Mouse (Mus musculus): ENCODE data around the gene Rarg. TPM values are rescaled to one million over a fixed set of nuclear protein-coding genes. Genes with fewer than 3 reads are reported as not detected.
A peak's percentile ranks its signal among the peaks of the same experiment; 100 is the strongest.

Gene Rarg
- polyA plus RNA-seq, 1 experiment from 2014 or later, result 38.5 TPM

DNA sequence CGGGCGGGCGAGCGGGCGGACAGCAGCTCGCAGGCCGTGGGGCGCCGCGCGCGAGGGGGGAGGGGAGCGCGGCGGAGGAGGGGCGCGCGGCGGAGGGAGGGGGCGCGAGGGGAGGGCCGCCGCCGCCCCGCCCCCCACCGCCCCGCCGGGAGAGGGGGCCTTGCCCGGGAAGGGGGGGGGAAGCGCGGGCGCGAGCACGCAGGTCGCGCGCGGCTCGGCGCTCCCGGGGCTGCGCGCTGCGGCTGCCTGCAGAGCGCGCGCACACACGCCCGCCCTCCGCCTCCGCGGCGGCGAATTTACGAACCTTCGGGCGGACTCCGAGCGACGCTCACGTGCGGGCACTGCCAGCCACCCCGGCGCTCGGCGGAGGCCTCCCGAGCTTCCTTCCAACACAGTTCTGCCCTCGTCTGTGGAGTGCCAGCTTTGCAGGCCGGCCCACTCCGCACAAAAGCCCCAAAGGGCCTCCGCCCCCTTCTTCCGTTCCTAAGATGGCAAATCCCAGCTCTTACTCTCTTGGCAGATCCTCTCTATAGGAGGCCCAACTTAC is 53.4 kb downstream of the Rarg start:
- H3K4me3 ChIP-seq (ENCODE audit: low read depth, low read length), result peak overlapping the region; percentile 80
- H3K27me3 ChIP-seq (ENCODE audit: insufficient read depth, low read length), result no peaks in the 10 kb centered on the region
- no peaks in the 10 kb centered on the region for H3K9me3 ChIP-seq (ENCODE audit: low read depth, low read length)
- DNase-seq, result peak; percentile 85
- H3K4me1 ChIP-seq (ENCODE audit: insufficient read depth), result peaks cover 15% of the 10 kb centered on the region
- WGBS, result under 1% methylated on average over 42 of the region's 72 CpGs
- peak overlapping the region; percentile 99 for H3K27ac ChIP-seq (ENCODE audit: low read depth)
- TF ChIP-seq CTCF (IDR thresholded peaks at IDR 0.05; ENCODE audit: low read depth), result no peak
- peak overlapping the region; percentile 68 for H3K4me2 ChIP-seq
- peaks cover 46% of the 10 kb centered on the region for H3K36me3 ChIP-seq (ENCODE audit: insufficient read depth)
- ATAC-seq (ENCODE audit: insufficient read depth), result peak; percentile 46
- peak overlapping the region; percentile 91 for H3K9ac ChIP-seq

DNA sequence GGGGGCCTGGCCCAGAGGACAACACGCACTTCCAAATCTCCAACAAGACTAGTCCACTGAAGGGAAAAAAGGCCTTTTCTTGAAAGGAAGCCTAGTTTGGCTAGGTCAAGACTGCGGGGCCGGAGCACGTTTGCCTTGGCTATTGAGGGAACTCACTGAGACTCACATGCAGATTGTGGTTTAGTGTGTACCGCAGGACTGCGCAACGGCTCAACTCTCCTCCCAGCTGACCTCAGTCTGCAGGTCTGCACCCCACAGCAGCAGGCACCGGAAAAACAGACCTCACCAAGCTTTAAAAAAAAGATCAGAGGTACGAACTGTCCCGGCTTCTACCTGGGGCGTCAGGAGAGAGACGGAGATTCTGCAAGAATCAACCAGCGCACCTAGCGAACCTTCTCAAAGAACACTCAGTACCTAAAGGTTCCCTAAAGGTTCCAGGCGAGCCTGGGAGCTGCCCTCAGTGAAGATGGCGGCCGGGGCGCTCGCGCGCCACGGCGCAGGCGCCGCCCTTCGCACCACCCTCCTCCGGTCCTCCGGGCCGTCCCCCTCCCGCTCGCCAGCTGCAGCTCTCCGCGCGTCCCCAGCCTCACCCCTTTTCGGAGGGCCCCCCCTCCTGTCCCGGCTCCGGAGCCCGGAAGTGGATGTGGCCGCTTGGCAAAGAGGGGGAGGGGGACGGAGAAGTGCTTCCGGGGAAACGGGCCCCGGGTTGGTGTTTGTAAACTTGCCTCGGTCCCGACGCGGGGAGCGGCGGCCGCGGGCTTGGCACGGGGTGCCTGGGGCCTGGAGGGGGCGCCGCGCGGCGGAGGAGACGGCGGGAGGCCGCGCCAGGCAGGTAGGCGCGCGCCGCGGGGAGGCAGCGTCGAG is 54.1 kb downstream of the Rarg start, which contains the start of gene Zfp740:
Zfp740 (plus strand) TSS at position 279 of the 864 bp plus-strand sequence.
- Histone ChIP-seq H3K4me3 (ENCODE audit: low read depth, low read length) (peak within 1 kb of the TSS; percentile 80), H3K9ac (peak within 1 kb of the TSS; percentile 91), H3K36me3 (ENCODE audit: insufficient read depth) (peaks cover 39% of the 10 kb centered on the region), H3K27ac (ENCODE audit: low read depth) (peak within 1 kb of the TSS; percentile 99), H3K9me3 (ENCODE audit: low read depth, low read length) (no peaks in the 10 kb centered on the region), H3K27me3 (ENCODE audit: insufficient read depth, low read length) (no peaks in the 10 kb centered on the region), H3K4me1 (ENCODE audit: insufficient read depth) (peaks cover 15% of the 10 kb centered on the region), H3K4me2 (peak within 1 kb of the TSS; percentile 68)
- peak; percentile 95 for ATAC-seq (ENCODE audit: insufficient read depth)
- TF ChIP-seq CTCF (IDR thresholded peaks at IDR 0.05; ENCODE audit: low read depth), result no peak
- peak; percentile 96 for DNase-seq
- under 1% methylated on average over 64 of the region's 68 CpGs for WGBS

DNA sequence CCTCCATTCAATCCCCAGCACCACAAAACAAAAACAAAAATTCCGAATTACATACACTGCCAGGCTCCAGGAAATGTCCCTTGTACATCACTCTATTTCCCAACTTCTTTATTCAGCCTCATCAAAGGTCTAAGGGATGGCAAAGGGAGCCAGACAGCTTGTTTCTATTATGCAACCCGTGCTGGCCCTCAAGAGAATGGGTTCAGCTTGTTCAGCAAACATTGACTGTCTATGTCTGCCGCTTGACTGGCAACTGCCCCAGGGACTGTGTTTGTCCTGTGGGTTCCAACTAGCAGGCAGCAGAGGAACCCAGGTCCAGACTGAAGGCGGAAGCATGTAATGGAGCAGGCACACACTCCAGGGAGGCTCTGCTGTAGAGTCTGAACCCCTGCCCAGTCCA is 58.5 kb downstream of the Rarg start:
- Histone ChIP-seq H3K4me2 (no peak overlapping the region), H3K27ac (ENCODE audit: low read depth) (no peak overlapping the region), H3K4me3 (ENCODE audit: low read depth, low read length) (no peak overlapping the region), H3K9me3 (ENCODE audit: low read depth, low read length) (no peaks in the 10 kb centered on the region), H3K36me3 (ENCODE audit: insufficient read depth) (peaks cover 6% of the 10 kb centered on the region; the same call in 1 of the 2 replicates), H3K27me3 (ENCODE audit: insufficient read depth, low read length) (no peaks in the 10 kb centered on the region), H3K4me1 (ENCODE audit: insufficient read depth) (peaks cover 3% of the 10 kb centered on the region; the same call in 1 of the 2 replicates), H3K9ac (no peak overlapping the region)
- DNase-seq (no peak), ATAC-seq (ENCODE audit: insufficient read depth) (no peak)
- no peak for TF ChIP-seq CTCF (IDR thresholded peaks at IDR 0.05; ENCODE audit: low read depth)
- WGBS, result 64% methylated on average over 4 of the region's 4 CpGs

DNA sequence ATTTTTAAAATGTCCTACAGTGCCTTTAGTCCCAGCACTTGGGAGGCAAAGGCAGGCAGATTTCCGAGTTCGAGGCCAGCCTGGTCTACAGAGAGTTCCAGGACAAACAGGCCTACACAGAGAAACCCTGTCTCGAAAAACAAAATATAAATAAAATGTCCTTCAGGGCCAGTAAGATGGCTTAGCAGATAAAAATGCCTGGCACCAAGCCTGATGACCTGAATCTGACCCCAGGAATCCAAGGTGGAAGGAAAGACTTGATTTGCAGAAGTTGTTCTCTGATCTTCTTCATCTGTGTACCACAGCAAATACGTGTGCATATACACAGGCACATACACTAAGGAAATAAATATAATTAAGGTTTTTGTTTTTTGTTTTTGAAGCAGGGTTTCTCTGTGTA is 61.9 kb downstream of the Rarg start:
- no peak for DNase-seq
- WGBS, result 52% methylated on average over 4 of the region's 4 CpGs
- H3K27ac ChIP-seq (ENCODE audit: low read depth), result no peak overlapping the region
- no peak for ATAC-seq (ENCODE audit: insufficient read depth)
- no peaks in the 10 kb centered on the region for H3K27me3 ChIP-seq (ENCODE audit: insufficient read depth, low read length)
- TF ChIP-seq CTCF (IDR thresholded peaks at IDR 0.05; ENCODE audit: low read depth), result no peak
- no peaks in the 10 kb centered on the region for H3K4me1 ChIP-seq (ENCODE audit: insufficient read depth)
- no peak overlapping the region for H3K9ac ChIP-seq
- no peak overlapping the region for H3K4me2 ChIP-seq
- no peaks in the 10 kb centered on the region for H3K9me3 ChIP-seq (ENCODE audit: low read depth, low read length)
- H3K36me3 ChIP-seq (ENCODE audit: insufficient read depth), result peaks cover 2% of the 10 kb centered on the region; the same call in 1 of the 2 replicates
- H3K4me3 ChIP-seq (ENCODE audit: low read depth, low read length), result no peak overlapping the region

- H3K4me2 ChIP-seq, result no peak overlapping the region
- ATAC-seq (ENCODE audit: insufficient read depth), result no peak
- no peaks in the 10 kb centered on the region for H3K36me3 ChIP-seq (ENCODE audit: insufficient read depth)
- no peak overlapping the region for H3K4me3 ChIP-seq (ENCODE audit: low read depth, low read length)
- no peaks in the 10 kb centered on the region for H3K4me1 ChIP-seq (ENCODE audit: insufficient read depth)
- no peak overlapping the region for H3K27ac ChIP-seq (ENCODE audit: low read depth)
- TF ChIP-seq CTCF (IDR thresholded peaks at IDR 0.05; ENCODE audit: low read depth), result no peak
- no peak overlapping the region for H3K9ac ChIP-seq
- no peak for DNase-seq
- H3K27me3 ChIP-seq (ENCODE audit: insufficient read depth, low read length), result no peaks in the 10 kb centered on the region
- 79% methylated on average over 4 of the region's 4 CpGs for WGBS
- H3K9me3 ChIP-seq (ENCODE audit: low read depth, low read length), result no peaks in the 10 kb centered on the region
Measured at GRCm38 (mm10) chr15:102194439-102194838, 62.9 kb downstream of the Rarg start.

- no peaks in the 10 kb centered on the region for H3K36me3 ChIP-seq (ENCODE audit: insufficient read depth)
- H3K27me3 ChIP-seq (ENCODE audit: insufficient read depth, low read length), result no peaks in the 10 kb centered on the region
- WGBS, result 83% methylated on average over 4 of the region's 4 CpGs
- TF ChIP-seq CTCF (IDR thresholded peaks at IDR 0.05; ENCODE audit: low read depth), result no peak
- H3K4me2 ChIP-seq, result no peak overlapping the region
- no peak overlapping the region for H3K27ac ChIP-seq (ENCODE audit: low read depth)
- DNase-seq (no peak), ATAC-seq (ENCODE audit: insufficient read depth) (no peak)
- no peak overlapping the region for H3K9ac ChIP-seq
- 0 out of 2 replicates have a peak, but pooled peaks cover 1% of the 10 kb centered on the region for H3K4me1 ChIP-seq (ENCODE audit: insufficient read depth)
- H3K9me3 ChIP-seq (ENCODE audit: low read depth, low read length), result no peaks in the 10 kb centered on the region
- no peak overlapping the region for H3K4me3 ChIP-seq (ENCODE audit: low read depth, low read length)
Measured at GRCm38 (mm10) chr15:102193652-102194051, 63.7 kb downstream of the Rarg start.

DNA sequence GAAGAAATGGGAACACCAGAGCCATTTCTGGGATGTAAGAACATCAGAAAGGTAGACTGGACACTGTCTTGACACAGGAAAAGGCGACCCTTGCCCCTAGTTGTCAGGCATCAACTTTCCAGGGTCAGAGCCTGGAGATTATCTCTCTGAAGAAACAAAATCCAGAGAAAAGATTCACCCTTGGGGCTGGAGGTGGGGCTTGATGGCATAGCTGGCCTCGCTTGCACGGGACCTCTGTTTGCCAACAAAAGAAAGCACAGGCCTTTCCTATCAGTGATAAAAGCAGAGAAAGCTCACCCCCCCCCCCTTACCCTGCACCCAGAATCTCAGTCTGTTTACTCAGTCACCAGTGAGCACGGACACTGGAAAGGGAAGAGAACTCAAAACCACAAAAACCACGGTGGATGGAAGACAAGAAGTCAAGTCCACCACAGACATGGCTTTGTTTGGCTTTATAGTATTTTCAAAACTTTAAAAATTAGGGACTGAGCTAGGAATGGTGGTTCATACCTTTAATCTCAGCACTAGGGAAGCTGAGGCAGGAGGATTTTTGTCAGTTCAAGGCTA is 64.4 kb downstream of the Rarg start:
- WGBS, result 34% methylated on average over 5 of the region's 5 CpGs
- no peak for TF ChIP-seq CTCF (IDR thresholded peaks at IDR 0.05; ENCODE audit: low read depth)
- H3K4me3 ChIP-seq (ENCODE audit: low read depth, low read length), result no peak overlapping the region
- no peaks in the 10 kb centered on the region for H3K9me3 ChIP-seq (ENCODE audit: low read depth, low read length)
- DNase-seq, result no peak
- H3K36me3 ChIP-seq (ENCODE audit: insufficient read depth), result no peaks in the 10 kb centered on the region
- H3K27me3 ChIP-seq (ENCODE audit: insufficient read depth, low read length), result no peaks in the 10 kb centered on the region
- H3K4me1 ChIP-seq (ENCODE audit: insufficient read depth), result peaks cover 5% of the 10 kb centered on the region; the same call in 1 of the 2 replicates
- no peak for ATAC-seq (ENCODE audit: insufficient read depth)
- no peak overlapping the region for H3K4me2 ChIP-seq
- no peak overlapping the region for H3K27ac ChIP-seq (ENCODE audit: low read depth)
- no peak overlapping the region for H3K9ac ChIP-seq
